Mouse (Mus musculus): ENCODE measurements around the gene Robo2.

Gene Robo2

DNA sequence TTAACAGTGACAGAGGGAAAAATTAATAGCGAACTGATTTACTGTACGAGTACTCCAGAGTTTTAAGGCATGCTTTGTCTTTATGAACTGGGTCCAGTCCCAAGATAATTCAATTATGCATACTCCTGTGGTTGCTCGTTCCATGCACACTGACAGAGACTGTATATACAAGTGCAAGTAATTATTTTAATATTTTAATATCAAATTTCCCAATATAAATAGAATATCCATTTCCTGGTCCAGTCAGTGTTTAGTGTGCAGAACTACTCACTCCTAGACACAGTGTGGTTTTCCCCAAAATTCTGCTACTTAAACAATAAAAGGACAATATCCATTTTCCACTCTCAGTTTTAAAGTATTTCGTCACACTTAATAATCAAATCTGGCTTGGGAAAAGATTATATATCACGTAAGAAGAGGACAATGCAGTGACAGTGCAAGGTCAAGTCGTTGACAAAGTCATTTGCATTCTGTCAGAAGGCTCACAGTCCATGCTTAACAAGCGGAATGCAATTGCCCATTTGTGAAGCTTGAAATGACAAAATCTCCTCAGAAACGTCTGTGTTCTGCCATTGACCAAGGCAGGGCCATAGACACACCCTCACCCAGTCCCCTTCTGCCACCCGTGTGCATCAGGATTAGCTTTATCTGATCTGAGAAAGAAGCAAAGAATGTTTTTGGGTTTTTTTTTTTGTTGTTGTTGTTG lies 89.8 kb downstream of the Robo2 start:
- no peak for DNase-seq

DNA sequence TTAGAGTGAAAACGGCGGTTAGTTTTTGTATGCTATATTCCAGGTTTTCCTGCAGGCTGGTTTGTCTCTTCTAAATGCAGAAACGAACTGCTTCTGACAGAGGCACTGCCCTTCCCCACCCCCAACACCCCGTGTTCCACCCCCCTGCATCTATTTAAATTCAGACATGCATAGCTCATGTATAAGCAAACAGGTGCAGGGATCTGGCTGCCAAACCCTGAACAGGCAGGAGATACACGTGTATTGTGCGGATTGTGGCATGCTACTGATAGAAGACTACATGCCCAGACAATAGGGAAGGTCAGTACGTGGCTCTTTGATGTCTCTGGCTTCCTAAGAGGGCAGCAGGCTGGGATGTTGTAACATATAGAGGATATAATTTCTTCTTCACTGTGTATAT lies 95.5 kb downstream of the Robo2 start:
- no peak for DNase-seq

DNA sequence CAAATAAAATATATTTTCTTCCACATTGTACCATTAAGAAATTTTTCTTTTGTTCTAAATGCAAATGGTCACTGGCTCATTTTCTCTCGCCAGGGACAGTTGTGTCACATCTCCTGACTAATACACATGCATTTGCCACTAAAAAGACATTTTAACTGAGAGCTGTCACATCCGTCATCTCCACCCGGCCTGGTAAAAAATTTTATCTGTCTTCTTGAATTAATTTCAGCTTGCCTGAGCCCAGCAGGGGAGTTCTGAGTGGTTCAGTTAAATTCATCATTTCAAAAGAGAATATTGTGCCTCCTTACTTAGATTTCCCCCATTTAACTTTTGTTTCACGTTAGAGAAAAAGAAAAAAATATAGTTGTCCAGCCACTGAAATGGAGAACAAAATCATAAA lies 98.4 kb downstream of the Robo2 start:
- DNase-seq: no peak

DNA sequence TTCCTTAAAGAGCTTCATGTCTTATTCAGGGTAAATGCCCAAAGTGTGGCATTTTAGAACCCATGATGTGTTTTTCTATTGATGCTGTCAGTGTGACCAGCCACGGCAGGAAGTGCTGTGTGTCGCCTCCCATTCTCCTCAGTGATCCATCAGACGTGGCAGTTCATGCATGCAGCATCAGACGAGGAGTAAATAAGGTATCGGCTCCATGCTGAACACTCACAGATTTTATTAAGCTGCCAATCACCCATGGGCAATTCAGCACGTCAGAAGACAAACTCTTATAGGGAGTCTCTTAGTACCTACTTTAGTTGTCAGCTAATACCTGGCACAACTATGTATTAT lies 104.1 kb downstream of the Robo2 start:
- no peak for DNase-seq

DNA sequence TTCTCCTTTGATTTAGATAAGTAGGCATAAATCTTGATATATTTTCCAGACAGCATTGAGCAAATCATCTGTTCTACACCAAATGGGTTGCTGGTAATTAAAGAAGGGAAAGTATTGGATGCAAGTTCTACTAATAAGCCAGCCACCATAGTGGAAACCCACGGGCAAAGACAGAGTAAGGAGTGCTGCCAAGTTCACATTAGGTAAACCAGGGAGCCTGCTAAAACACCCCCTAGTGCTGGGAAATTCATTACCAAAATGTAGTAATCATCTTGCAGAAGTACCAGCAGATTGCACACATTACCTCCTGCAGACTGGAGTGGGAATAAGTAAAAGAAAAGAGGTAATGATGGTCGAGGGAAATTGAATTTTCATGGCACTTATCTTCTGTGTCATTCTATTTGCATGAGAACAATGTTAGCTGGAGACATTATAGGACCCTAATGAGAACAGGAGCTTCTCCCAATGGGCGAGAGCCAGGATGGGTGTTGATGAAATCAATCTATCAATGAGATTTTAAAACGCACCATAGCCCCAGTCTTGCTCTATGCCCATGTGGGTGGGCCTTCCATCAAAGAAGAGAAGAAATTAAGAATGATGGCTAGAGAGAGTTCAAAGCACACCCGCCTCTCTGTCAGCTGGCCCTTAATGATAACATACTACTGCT lies 104.6 kb downstream of the Robo2 start:
- no peak for DNase-seq

GRCm38 (mm10) chr16:74287878-74288277 lies 123.7 kb downstream of the Robo2 start:
- DNase-seq: no peak

GRCm38 (mm10) chr16:74282549-74282948 lies 129.1 kb downstream of the Robo2 start:
- no peak for DNase-seq

DNA sequence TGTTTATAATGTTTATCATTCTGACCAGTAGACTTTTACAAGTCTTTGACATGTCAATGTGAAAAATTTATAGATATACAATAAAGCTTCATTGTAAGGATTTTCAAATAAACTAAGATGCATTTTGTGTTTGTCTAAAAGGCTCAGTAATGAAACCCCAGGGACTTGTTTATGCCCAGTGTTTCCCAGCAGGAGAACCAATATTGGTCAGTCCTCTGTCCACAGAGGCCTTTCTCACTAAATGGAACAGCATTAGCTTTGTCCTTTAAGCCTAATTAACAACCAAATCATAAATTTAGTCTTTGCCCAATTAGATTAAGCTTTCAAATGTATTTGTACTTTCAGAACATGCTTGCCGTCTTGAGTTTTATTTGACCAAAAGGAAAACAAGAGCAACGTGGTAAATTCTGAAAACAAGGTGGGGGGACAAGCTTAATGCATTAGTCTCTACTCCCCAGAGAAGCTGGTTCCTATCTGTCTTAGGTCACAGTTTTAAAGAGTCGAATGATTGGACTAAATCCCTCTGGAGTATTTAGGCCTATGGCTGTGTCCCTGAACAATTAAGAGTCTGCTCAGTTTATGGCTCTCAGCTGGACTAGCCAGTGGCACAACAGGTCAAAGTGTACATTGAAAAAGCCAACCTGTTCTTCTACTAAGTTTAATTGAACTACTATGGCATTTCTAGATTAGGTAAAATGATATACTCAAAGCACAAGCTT lies 134.6 kb downstream of the Robo2 start:
- no peak for DNase-seq

DNA sequence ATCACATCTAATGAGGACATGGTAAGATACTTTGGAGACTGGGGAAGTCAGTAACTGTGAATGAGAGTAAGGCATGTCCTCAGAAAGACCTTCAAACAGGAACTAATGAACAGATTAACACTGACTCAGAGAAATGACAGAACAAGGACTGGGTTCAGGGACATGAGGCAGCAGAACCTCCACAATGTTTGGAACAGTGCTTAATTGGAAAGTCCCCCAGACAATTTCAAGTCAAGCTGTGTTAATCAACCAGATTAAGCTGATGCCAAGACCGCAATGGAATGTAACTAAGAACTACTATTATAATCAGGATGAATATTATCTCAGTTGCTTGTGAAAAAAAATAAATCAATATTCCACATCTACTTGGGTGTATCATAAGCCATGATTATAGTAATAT lies 137.0 kb downstream of the Robo2 start:
- no peak for DNase-seq

DNA sequence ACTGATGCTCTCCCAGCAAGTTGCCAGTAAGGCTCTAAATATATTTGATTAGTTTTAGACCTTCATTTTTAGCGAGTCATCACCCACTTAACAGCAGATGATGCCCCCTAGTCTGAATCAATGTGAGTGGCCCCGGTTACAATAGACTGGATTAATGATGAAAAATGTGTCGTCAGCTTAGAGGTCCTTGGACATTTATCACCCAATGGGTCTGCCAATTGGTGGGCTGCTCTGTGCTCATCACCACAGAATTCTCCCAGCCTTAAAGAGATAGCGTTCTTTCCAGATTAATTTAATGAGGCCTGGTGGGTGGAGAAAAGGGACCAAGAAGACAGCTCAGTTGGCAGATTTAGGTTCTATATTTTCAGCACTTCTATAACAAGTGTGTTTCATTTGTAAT lies 138.6 kb downstream of the Robo2 start:
- DNase-seq: no peak

- no peak for DNase-seq
These were observed 153.4 kb downstream of the Robo2 start for GRCm38 (mm10) chr16:74258241-74258640.

DNA sequence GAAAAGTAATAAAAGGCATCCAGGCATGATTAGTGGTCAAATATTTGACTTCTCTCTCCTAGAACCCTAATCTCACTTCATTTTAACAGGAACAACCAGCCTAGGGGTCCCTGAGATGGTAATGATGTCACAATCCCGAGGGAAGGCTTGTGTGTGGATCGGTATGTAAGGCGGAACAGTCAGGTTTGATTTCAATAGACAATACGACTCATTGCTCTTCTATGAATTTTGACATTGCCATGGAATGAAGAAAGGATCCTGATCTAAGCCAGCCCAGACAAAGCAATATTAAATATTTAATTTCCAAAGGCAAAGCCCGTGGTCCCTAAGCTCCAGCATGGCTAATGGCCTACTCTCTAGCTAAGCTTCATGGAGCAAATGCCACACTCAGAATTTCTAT lies 167.2 kb downstream of the Robo2 start:
- DNase-seq: no peak

GRCm38 (mm10) chr16:74241534-74241933 lies 170.1 kb downstream of the Robo2 start:
- DNase-seq: no peak

DNA sequence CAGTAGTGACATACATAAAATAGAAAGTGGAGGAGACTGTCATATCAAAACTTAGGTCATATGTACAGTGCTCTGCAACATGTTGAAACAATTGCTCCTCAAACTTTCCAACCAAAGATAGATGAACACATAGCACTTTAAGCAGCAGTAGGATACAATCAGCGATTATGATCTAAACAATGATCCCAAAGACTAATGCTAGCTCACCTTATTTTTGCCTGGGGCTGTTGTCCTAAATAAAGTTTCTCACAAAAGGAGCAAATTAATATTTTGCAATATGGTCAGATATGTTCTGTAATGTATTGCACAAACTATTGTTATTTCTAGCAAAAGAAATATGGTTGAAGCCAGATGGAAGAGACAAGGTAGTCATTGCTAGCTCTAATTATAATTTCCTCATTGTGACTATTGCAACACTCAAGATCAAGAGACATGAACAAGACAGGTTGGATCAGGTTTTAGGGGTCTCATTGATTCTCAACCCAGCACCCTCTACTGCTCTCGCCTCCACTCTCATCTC lies 174.2 kb downstream of the Robo2 start:
- DNase-seq: no peak

DNA sequence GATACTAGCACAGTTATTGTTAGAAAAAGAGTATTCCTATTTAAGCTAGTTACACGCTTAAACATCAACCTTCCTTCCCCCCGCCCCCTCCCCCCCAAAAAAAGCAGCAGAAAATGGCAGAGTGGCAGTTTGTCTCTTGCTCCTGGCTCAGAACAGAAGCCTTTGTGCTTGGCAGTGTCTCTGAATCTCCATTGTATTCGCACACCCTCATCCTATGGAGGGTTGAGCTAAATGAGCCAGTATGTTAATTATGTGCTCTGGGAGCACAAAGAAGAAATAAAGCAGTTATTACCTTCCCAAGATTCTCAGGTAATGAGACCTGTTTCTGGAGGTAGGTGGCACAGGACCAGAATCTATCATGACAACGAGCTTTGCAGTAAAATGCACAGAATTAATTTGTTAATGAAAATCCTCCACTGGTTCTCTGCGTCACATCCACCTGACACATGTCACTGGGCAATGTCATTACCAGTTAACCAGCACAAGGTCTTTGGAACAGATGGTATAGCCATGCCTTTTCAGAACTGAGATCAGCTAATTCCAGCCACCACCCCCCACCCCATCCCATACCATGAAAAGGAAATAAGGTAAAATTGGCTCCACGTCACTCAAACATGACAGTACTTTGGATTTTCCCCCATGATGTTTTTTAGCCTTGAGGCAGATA lies 177.1 kb downstream of the Robo2 start:
- DNase-seq: no peak

- no peak for DNase-seq
These were observed 178.0 kb downstream of the Robo2 start for GRCm38 (mm10) chr16:74233596-74233995.

- no peak for DNase-seq
These were observed 184.3 kb downstream of the Robo2 start for GRCm38 (mm10) chr16:74227285-74227684.

- DNase-seq: no peak
These were observed 186.0 kb downstream of the Robo2 start for GRCm38 (mm10) chr16:74225423-74226272.

DNA sequence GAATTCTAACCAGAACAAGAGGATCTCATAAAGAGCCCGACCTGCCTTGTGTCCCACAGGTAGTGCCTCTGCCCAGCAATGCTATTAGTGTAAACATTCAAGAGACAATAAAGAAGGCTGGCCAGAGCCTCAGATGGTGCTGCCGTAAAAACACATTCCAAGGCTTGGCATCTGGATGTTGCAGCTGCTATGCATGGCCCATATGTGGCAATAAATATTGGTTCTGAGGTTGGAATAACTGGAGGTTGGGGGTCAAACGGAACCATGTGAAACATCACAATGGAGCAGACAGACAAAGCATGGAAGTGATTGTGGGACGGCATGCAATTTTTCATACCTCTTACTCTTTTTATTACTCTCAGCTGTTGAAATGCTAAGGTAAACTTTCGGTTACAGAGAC lies 189.1 kb downstream of the Robo2 start:
- DNase-seq: no peak

DNA sequence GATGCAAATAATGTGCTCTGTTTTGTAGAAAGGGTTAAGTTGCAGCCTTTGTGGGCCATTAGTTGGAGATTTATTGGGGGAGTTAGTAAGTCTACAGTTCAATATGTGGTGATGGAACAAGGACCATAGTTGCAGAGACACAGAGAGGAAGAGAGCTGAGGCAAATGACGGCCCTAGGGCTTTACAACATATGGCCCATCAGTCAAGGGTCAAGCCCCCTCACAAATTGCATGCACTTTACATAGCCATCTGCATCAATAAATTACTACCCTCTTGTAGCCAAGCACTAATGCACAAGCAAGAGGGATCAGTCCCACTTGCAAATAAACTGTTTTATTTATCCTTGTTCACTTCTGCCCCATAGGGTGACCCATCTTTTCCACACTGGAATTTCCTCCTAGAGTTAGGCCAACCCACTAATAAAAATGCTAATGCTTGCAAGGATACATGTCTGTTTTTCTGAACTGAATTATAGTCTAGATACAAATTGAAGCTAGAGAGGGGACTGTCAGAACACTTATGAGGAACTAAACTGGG lies 194.7 kb downstream of the Robo2 start:
- no peak for DNase-seq

- peak; percentile 36 to 70 for DNase-seq
These were observed 195.8 kb downstream of the Robo2 start for GRCm38 (mm10) chr16:74215791-74216190.

- no peak for DNase-seq
These were observed 210.9 kb downstream of the Robo2 start for GRCm38 (mm10) chr16:74200705-74201104.
